Comparison of ENCODE assay signal across 17 mouse cellular contexts in genomic region chr3:143509531-143509930, GRCm38 (mm10).
DNase-seq lines count a peak whose midpoint lies in the region; ATAC-seq lines count a peak whose summit lies in the region.
"Had no signal": no experiment of that assay in that cellular context is flagged by ENCODE, and none has a peak within 500 bp of the region (broad histone marks: within the 10 kb centered on the region; RNA-seq: fewer than 3 reads in every experiment).

No protein-coding gene starts in this region.

- H3K27me3 ChIP-seq in kidney, embryonic 15.5 days, result no peaks in the 10 kb centered on the region
- no peaks in the 10 kb centered on the region for H3K27me3 ChIP-seq in liver, embryonic 12.5 days (replicated peaks)
- H3K27me3 ChIP-seq: embryonic facial prominence, embryonic 15.5 days; forebrain, embryonic 12.5 days; neural tube, embryonic 12.5 days had no signal

- no peak for ATAC-seq in kidney, embryonic 15.5 days (replicated peaks; ENCODE audit: low FRiP score)
- peak; percentile 32; the same call in 1 of the 2 replicates for ATAC-seq in liver, embryonic 12.5 days
- ATAC-seq in activated CD4-positive, CD25-positive, alpha-beta regulatory T cell, adult 4 months, result no peak
- ATAC-seq: inflammation-experienced regulatory T-cells, adult 6 months had no signal

- 0 out of 2 replicates have a peak overlapping the region, but pooled peaks have one; percentile 13 for H3K27ac ChIP-seq in kidney, embryonic 15.5 days
- H3K27ac ChIP-seq in liver, embryonic 12.5 days, result no peak overlapping the region
- H3K27ac ChIP-seq: embryonic facial prominence, embryonic 15.5 days; forebrain, embryonic 12.5 days; kidney, postnatal 0 days; neural tube, embryonic 12.5 days had no signal

- WGBS in kidney, embryonic 15.5 days, result 63% methylated on average over 5 of the region's 5 CpGs
- 32% methylated on average over 5 of the region's 5 CpGs for WGBS in liver, embryonic 12.5 days (ENCODE audit: insufficient replicate concordance)

- no peak overlapping the region for H3K4me3 ChIP-seq in kidney, embryonic 15.5 days (replicated peaks)
- H3K4me3 ChIP-seq in liver, embryonic 12.5 days, result no peak overlapping the region
- H3K4me3 ChIP-seq: embryonic facial prominence, embryonic 15.5 days; forebrain, embryonic 12.5 days; neural tube, embryonic 12.5 days had no signal

- no peak overlapping the region for H3K4me2 ChIP-seq in kidney, embryonic 15.5 days
- no peak overlapping the region for H3K4me2 ChIP-seq in liver, embryonic 12.5 days
- H3K4me2 ChIP-seq: embryonic facial prominence, embryonic 15.5 days; forebrain, embryonic 12.5 days; neural tube, embryonic 12.5 days had no signal

- no peak overlapping the region for H3K9ac ChIP-seq in kidney, embryonic 15.5 days
- no peak overlapping the region for H3K9ac ChIP-seq in liver, embryonic 12.5 days
- H3K9ac ChIP-seq: embryonic facial prominence, embryonic 15.5 days; forebrain, embryonic 12.5 days; neural tube, embryonic 12.5 days had no signal

- no peaks in the 10 kb centered on the region for H3K9me3 ChIP-seq in kidney, embryonic 15.5 days (replicated peaks)
- H3K9me3 ChIP-seq in liver, embryonic 12.5 days (replicated peaks), result no peaks in the 10 kb centered on the region
- H3K9me3 ChIP-seq: embryonic facial prominence, embryonic 15.5 days; forebrain, embryonic 12.5 days; neural tube, embryonic 12.5 days had no signal

- peaks cover 3% of the 10 kb centered on the region; the same call in 1 of the 2 replicates for H3K4me1 ChIP-seq in kidney, embryonic 15.5 days
- H3K4me1 ChIP-seq in liver, embryonic 12.5 days, result no peaks in the 10 kb centered on the region
- H3K4me1 ChIP-seq: embryonic facial prominence, embryonic 15.5 days; neural tube, embryonic 12.5 days had no signal

- peak; percentile 5 for DNase-seq in adrenal gland, postnatal 14 days
- DNase-seq in adrenal gland, adult 2 months, result no peak
- no peak for DNase-seq in kidney, adult 18-20 months
- peak; percentile 23 for DNase-seq in embryo, embryonic 10.5 days (ENCODE audit: low spot score)
- no peak for DNase-seq in layer of hippocampus, adult 9-10 months (ENCODE audit: low spot score)
- DNase-seq: cerebellum, postnatal 10 days; heart, postnatal 36 days; left cerebral cortex, postnatal 4 days; right cerebral cortex, postnatal 4 days had no signal

- H3K36me3 ChIP-seq in kidney, embryonic 15.5 days, result no peaks in the 10 kb centered on the region
- no peaks in the 10 kb centered on the region for H3K36me3 ChIP-seq in liver, embryonic 12.5 days
- H3K36me3 ChIP-seq: embryonic facial prominence, embryonic 15.5 days; forebrain, embryonic 12.5 days; neural tube, embryonic 12.5 days had no signal

Comparison
In these comparisons a context has a peak if more than half of its experiments do, and no peak if none do; other contexts are left out.
1. DNase-seq: peak in adrenal gland, postnatal 14 days (single experiment) and embryo, embryonic 10.5 days (single experiment); none in adrenal gland, adult 2 months (single experiment), kidney, adult 18-20 months (single experiment) and layer of hippocampus, adult 9-10 months (single experiment).